Mouse (Mus musculus): ENCODE data around the gene Ints1.

GRCm38 (mm10) chr5:139796900-139797299, 21.4 kb upstream of the Ints1 start:
- TF ChIP-seq CTCF (IDR thresholded peaks at IDR 0.05): no peak
- TF ChIP-seq POLR2A (IDR thresholded peaks at IDR 0.05; ENCODE audit: insufficient read depth, low read depth, low read length): peak; percentile 82
